Mouse (Mus musculus): ENCODE data around the gene Mucl3. TPM values are rescaled to one million over a fixed set of nuclear protein-coding genes. Genes with fewer than 3 reads are reported as not detected.

Mucl3 gene
- not detected in 2 replicates for polyA plus RNA-seq (2014; fragmentation: Nextera tagmentation; extraction: Ambion mirVana)

DNA sequence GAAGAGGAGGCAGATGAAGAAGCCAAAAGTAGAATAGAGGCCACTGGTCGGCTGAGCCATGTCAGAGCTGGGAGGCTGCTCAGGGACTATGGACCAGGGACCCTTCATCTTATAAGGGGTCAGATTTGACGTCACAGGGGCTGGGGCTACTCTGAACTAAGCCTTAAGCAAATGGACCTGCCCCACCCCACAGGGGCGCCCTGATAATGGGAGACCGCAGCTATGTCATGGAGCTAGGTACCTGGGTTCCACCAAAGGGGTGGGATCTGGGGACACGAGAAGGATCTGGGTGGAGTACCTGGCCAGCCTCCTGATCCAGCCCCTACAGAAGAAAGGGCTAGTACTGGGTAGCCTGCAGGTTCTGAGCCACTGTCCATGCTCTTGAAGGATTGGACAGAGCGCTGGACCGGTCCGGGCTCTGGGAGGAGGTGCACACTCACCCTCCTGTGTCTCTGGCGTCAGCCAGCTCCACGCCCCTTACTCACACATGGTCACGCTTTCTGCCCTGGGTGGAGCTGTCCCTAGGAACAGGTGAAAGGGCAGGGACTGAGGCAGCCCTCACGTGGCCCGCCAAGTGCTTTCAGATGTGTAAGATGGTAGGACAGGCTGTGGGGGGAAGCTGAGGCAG, at the start of gene Mucl3:
Gene Mucl3 (minus strand): TSS at position 87 of the 628 bp plus-strand sequence.
- Histone ChIP-seq H3K36me3 (ENCODE audit: control insufficient read depth, insufficient read depth, low read length) (no peaks in the 10 kb centered on the region), H3K4me2 (ENCODE audit: low read depth, low read length) (no peak within 1 kb of the TSS), H3K9ac (replicated peaks; ENCODE audit: low read depth, low read length) (no peak within 1 kb of the TSS), H3K9me3 (ENCODE audit: control insufficient read depth, low read length) (no peaks in the 10 kb centered on the region), H3K4me1 (ENCODE audit: control insufficient read depth, insufficient read depth, low read length) (no peaks in the 10 kb centered on the region), H3K4me3 (ENCODE audit: low read depth, low read length) (no peak within 1 kb of the TSS), H3K27me3 (ENCODE audit: control insufficient read depth, insufficient read depth, low read length) (no peaks in the 10 kb centered on the region), H3K27ac (ENCODE audit: low read depth, low read length) (no peak within 1 kb of the TSS)
- ATAC-seq (ENCODE audit: low read depth): no peak
- WGBS: 80% methylated on average over 13 of the region's 13 CpGs

DNA sequence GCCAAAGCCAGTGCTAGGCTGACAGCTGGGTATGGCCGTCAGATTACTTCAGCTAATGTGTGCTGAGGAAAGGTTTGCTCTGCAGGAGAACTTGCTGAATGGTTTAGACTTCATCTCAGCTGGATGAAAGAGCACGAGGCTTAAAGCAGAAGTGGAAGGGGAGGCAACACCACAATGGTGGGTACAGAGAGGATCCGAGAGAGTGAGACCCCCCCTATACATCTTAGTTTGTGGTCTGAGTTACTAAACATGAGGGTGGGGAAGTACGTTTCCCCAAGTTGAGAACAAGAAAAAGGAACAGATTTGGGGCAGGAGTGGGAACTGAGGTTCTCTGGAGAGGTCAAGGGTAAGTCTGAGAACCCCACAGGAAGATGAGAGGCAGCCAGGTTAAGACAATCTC, 48.9 kb upstream of the Mucl3 start:
- Histone ChIP-seq H3K9ac (replicated peaks; ENCODE audit: low read depth, low read length) (no peak overlapping the region), H3K4me3 (ENCODE audit: low read depth, low read length) (no peak overlapping the region), H3K4me2 (ENCODE audit: low read depth, low read length) (no peak overlapping the region), H3K4me1 (ENCODE audit: control insufficient read depth, insufficient read depth, low read length) (peaks cover 7% of the 10 kb centered on the region), H3K27ac (ENCODE audit: low read depth, low read length) (no peak overlapping the region), H3K36me3 (ENCODE audit: control insufficient read depth, insufficient read depth, low read length) (peaks cover 60% of the 10 kb centered on the region), H3K9me3 (ENCODE audit: control insufficient read depth, low read length) (no peaks in the 10 kb centered on the region), H3K27me3 (ENCODE audit: control insufficient read depth, insufficient read depth, low read length) (no peaks in the 10 kb centered on the region)
- ATAC-seq (ENCODE audit: low read depth): no peak
- WGBS: 89% methylated on average over 4 of the region's 4 CpGs

DNA sequence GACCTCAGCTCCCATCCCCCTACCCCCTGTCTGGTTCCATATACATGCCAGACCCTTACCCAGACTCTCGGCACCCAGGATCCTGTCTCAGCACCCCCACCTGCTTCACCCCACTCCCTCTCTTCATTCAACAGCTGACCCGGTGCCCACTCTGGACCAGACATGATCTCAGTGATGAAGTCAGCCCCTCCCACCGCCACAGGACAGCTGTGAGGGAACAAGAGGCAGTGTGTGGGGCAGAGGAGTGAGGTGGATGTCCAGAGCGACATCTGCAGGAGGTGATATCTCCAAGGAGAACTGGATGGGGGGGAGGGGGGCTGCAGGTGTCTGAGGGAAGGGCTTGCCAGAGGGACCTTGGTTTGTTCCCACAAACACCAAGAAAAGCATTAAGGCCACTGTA, 48.3 kb upstream of the Mucl3 start:
- Histone ChIP-seq H3K36me3 (ENCODE audit: control insufficient read depth, insufficient read depth, low read length) (peaks cover 65% of the 10 kb centered on the region), H3K4me1 (ENCODE audit: control insufficient read depth, insufficient read depth, low read length) (peaks cover 2% of the 10 kb centered on the region; the same call in 1 of the 2 replicates), H3K9ac (replicated peaks; ENCODE audit: low read depth, low read length) (no peak overlapping the region), H3K4me2 (ENCODE audit: low read depth, low read length) (no peak overlapping the region), H3K27me3 (ENCODE audit: control insufficient read depth, insufficient read depth, low read length) (no peaks in the 10 kb centered on the region), H3K4me3 (ENCODE audit: low read depth, low read length) (no peak overlapping the region), H3K27ac (ENCODE audit: low read depth, low read length) (no peak overlapping the region), H3K9me3 (ENCODE audit: control insufficient read depth, low read length) (no peaks in the 10 kb centered on the region)
- no peak for ATAC-seq (ENCODE audit: low read depth)
- WGBS: 89% methylated on average over 4 of the region's 4 CpGs

GRCm38 (mm10) chr17:35689936-35690645, 46.6 kb upstream of the Mucl3 start:
- Histone ChIP-seq H3K4me1 (ENCODE audit: control insufficient read depth, insufficient read depth, low read length) (no peaks in the 10 kb centered on the region), H3K27me3 (ENCODE audit: control insufficient read depth, insufficient read depth, low read length) (no peaks in the 10 kb centered on the region), H3K36me3 (ENCODE audit: control insufficient read depth, insufficient read depth, low read length) (peaks cover 76% of the 10 kb centered on the region), H3K27ac (ENCODE audit: low read depth, low read length) (no peak overlapping the region), H3K4me2 (ENCODE audit: low read depth, low read length) (no peak overlapping the region), H3K9ac (replicated peaks; ENCODE audit: low read depth, low read length) (no peak overlapping the region), H3K4me3 (ENCODE audit: low read depth, low read length) (no peak overlapping the region), H3K9me3 (ENCODE audit: control insufficient read depth, low read length) (no peaks in the 10 kb centered on the region)
- ATAC-seq (ENCODE audit: low read depth): no peak
- WGBS: 91% methylated on average over 18 of the region's 18 CpGs

DNA sequence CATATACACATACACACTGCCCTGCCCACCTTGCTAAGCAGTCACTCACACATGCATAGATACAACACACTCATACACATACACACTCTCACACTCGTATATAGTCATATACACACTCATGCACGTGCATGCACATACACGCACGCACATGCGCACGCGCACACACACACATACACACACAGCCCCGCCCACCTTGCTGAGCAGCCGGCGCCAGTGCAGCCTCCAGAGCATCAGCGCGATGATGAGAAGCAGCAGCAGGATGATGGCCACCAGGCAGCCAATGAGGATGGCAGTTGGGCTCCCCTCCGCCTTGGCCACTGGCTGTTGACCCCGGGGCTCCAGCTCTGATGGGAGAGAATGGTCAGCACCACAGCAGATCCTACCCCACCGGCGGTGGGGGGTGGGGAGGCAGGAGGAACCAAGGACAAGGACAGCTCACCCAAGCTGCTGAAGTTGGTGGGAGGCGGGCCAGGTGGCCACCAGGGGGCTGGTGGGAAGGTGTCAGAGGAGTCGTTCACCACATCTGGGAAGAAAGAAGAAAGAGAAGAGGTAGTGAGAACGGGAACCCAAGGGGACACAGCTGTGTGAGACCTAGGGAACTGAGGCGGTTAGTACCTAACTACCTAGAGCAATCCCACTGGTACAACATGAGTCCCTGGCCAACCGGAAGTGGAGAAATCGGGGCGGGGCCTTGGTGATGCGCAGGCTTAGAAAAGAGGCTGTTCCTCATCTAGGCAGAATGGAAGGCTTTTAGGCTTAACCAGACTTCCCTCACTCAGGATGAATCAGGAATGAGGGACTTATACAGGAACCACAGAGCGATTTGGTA, 45.1 kb upstream of the Mucl3 start:
- Histone ChIP-seq H3K9ac (replicated peaks; ENCODE audit: low read depth, low read length) (no peak overlapping the region), H3K27me3 (ENCODE audit: control insufficient read depth, insufficient read depth, low read length) (no peaks in the 10 kb centered on the region), H3K4me2 (ENCODE audit: low read depth, low read length) (no peak overlapping the region), H3K27ac (ENCODE audit: low read depth, low read length) (no peak overlapping the region), H3K4me3 (ENCODE audit: low read depth, low read length) (no peak overlapping the region), H3K4me1 (ENCODE audit: control insufficient read depth, insufficient read depth, low read length) (no peaks in the 10 kb centered on the region), H3K36me3 (ENCODE audit: control insufficient read depth, insufficient read depth, low read length) (peaks cover 86% of the 10 kb centered on the region), H3K9me3 (ENCODE audit: control insufficient read depth, low read length) (no peaks in the 10 kb centered on the region)
- 91% methylated on average over 25 of the region's 25 CpGs for WGBS
- ATAC-seq (ENCODE audit: low read depth): no peak

GRCm38 (mm10) chr17:35685061-35685460, 41.6 kb upstream of the Mucl3 start:
- H3K9ac ChIP-seq (replicated peaks; ENCODE audit: low read depth, low read length): no peak overlapping the region
- WGBS: 64% methylated on average over 9 of the region's 9 CpGs
- ATAC-seq (ENCODE audit: low read depth): no peak

GRCm38 (mm10) chr17:35681986-35682385, 38.5 kb upstream of the Mucl3 start:
- Histone ChIP-seq H3K27me3 (ENCODE audit: control insufficient read depth, insufficient read depth, low read length) (no peaks in the 10 kb centered on the region), H3K27ac (ENCODE audit: low read depth, low read length) (no peak overlapping the region), H3K9ac (replicated peaks; ENCODE audit: low read depth, low read length) (no peak overlapping the region), H3K9me3 (ENCODE audit: control insufficient read depth, low read length) (no peaks in the 10 kb centered on the region), H3K4me3 (ENCODE audit: low read depth, low read length) (no peak overlapping the region), H3K36me3 (ENCODE audit: control insufficient read depth, insufficient read depth, low read length) (peaks cover 52% of the 10 kb centered on the region), H3K4me2 (ENCODE audit: low read depth, low read length) (no peak overlapping the region), H3K4me1 (ENCODE audit: control insufficient read depth, insufficient read depth, low read length) (no peaks in the 10 kb centered on the region)
- no peak for ATAC-seq (ENCODE audit: low read depth)
- 89% methylated on average over 13 of the region's 13 CpGs for WGBS

More at GRCm38 (mm10) chr17:35685061-35685460, 41.6 kb upstream of the Mucl3 start:
- H3K36me3 ChIP-seq (ENCODE audit: control insufficient read depth, insufficient read depth, low read length): peaks cover 80% of the 10 kb centered on the region
- H3K4me3 ChIP-seq (ENCODE audit: low read depth, low read length): no peak overlapping the region
- H3K4me2 ChIP-seq (ENCODE audit: low read depth, low read length): no peak overlapping the region
- H3K4me1 ChIP-seq (ENCODE audit: control insufficient read depth, insufficient read depth, low read length): no peaks in the 10 kb centered on the region
- no peaks in the 10 kb centered on the region for H3K9me3 ChIP-seq (ENCODE audit: control insufficient read depth, low read length)
- H3K27ac ChIP-seq (ENCODE audit: low read depth, low read length): no peak overlapping the region
- no peaks in the 10 kb centered on the region for H3K27me3 ChIP-seq (ENCODE audit: control insufficient read depth, insufficient read depth, low read length)

DNA sequence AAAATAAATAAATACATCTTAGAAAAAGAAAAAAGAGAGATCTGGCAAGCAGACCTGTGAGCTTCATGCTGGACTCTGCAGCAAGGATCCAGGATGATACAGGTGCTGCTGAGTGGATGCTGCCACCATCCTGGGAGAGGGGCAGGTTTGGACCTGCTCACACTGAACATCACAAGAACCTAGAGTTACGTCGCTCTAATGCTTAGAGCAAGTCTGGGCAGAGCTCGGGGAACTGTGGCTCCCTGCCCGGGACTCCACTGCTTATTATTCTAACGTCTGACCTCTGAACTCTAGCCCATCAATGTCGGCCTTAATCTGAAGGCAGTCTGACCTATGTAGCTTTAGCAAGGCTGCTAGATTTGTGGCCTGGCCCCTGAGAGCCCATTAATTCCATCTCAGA, 37.1 kb upstream of the Mucl3 start:
- no peak overlapping the region for H3K4me2 ChIP-seq (ENCODE audit: low read depth, low read length)
- no peaks in the 10 kb centered on the region for H3K9me3 ChIP-seq (ENCODE audit: control insufficient read depth, low read length)
- H3K4me3 ChIP-seq (ENCODE audit: low read depth, low read length): no peak overlapping the region
- H3K4me1 ChIP-seq (ENCODE audit: control insufficient read depth, insufficient read depth, low read length): no peaks in the 10 kb centered on the region
- H3K9ac ChIP-seq (replicated peaks; ENCODE audit: low read depth, low read length): no peak overlapping the region
- H3K27me3 ChIP-seq (ENCODE audit: control insufficient read depth, insufficient read depth, low read length): no peaks in the 10 kb centered on the region
- peaks cover 41% of the 10 kb centered on the region for H3K36me3 ChIP-seq (ENCODE audit: control insufficient read depth, insufficient read depth, low read length)
- no peak for ATAC-seq (ENCODE audit: low read depth)
- WGBS: 34% methylated on average over 6 of the region's 6 CpGs
- H3K27ac ChIP-seq (ENCODE audit: low read depth, low read length): no peak overlapping the region

All from neural tube, embryonic 14.5 days (tissue).